Mouse (Mus musculus): ENCODE data around the gene Card14.

DNA sequence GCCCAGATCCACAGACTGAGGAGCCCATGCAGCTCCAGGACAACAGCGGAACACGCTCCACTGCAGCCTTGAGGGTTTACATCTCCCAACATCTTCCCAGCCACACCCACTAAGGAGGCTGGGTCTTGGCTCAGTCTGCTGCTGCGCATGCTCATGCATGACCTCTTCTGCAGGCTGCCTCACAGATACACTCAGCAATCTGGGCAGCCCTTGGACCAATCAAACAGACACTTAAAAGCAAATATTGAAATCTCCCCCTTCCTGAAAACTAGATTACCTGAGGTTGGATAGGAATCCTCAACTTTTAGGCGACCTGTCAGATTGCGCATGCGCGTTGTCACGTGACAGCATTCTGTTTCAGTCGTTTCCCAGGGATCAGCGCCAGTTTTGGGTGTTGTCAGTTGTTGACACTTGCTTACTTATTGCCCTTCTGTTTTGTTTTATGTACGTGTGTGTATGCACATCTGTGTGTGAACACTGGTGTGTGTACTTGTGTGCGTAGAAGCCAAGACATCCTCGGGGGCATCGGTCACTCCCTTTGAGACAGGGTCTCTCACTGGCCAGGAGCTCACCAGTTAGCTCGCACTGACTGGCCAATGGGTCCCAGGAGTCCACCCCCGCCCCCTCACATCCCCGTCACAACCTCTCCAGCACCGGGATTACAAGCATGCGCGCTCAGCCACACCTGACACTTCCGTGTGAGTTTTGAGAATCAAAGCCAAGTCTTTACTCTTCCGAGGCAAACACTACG, 48.8 kb upstream of the Card14 start:
- TF ChIP-seq CTCF (IDR thresholded peaks at IDR 0.05), result no peak
- no peak for TF ChIP-seq EP300 (IDR thresholded peaks at IDR 0.05)
